Mouse (Mus musculus): Measurements from ENCODE around the gene Cidec.
A peak's percentile ranks its signal among the peaks of the same experiment; 100 is the strongest.

Cidec gene

GRCm38 (mm10) chr6:113410001-113410400, 25.6 kb downstream of the Cidec start:
- no peak for DNase-seq (ENCODE audit: low read depth, low spot score)

GRCm38 (mm10) chr6:113406683-113407082, 28.9 kb downstream of the Cidec start:
- DNase-seq (ENCODE audit: low read depth, low spot score) = no peak

- peak; percentile 81 for DNase-seq (ENCODE audit: low read depth, low spot score)
Observed at GRCm38 (mm10) chr6:113405483-113405882, 30.1 kb downstream of the Cidec start.

- peak; percentile 35 for DNase-seq (ENCODE audit: low read depth, low spot score)
Observed at GRCm38 (mm10) chr6:113404649-113405448, 30.7 kb downstream of the Cidec start.

- DNase-seq (ENCODE audit: low read depth, low spot score) = peak; percentile 81
Observed at GRCm38 (mm10) chr6:113402094-113402493, 33.5 kb downstream of the Cidec start.

- no peak for DNase-seq (ENCODE audit: low read depth, low spot score)
Observed at GRCm38 (mm10) chr6:113396270-113397030, 39.1 kb downstream of the Cidec start.

GRCm38 (mm10) chr6:113395501-113395900, 40.1 kb downstream of the Cidec start:
- no peak for DNase-seq (ENCODE audit: low read depth, low spot score)

- no peak for DNase-seq (ENCODE audit: low read depth, low spot score)
Observed at GRCm38 (mm10) chr6:113394811-113395210, 40.7 kb downstream of the Cidec start.

- DNase-seq (ENCODE audit: low read depth, low spot score) = no peak
Observed at GRCm38 (mm10) chr6:113393951-113394350, 41.6 kb downstream of the Cidec start.

GRCm38 (mm10) chr6:113392387-113393071, 43.0 kb downstream of the Cidec start:
- DNase-seq (ENCODE audit: low read depth, low spot score) = peak; percentile 60

GRCm38 (mm10) chr6:113392015-113392386, 43.6 kb downstream of the Cidec start:
- no peak for DNase-seq (ENCODE audit: low read depth, low spot score)

- DNase-seq (ENCODE audit: low read depth, low spot score) = no peak
Observed at GRCm38 (mm10) chr6:113390715-113391114, 44.8 kb downstream of the Cidec start.

- DNase-seq (ENCODE audit: low read depth, low spot score) = no peak
Observed at GRCm38 (mm10) chr6:113388960-113389359, 46.6 kb downstream of the Cidec start, which contains the start of gene Ttll3. Ttll3 (plus strand) TSS chr6:113389260.

- no peak for DNase-seq (ENCODE audit: low read depth, low spot score)
Observed at GRCm38 (mm10) chr6:113386025-113386424, 49.5 kb downstream of the Cidec start.

- DNase-seq (ENCODE audit: low read depth, low spot score) = no peak
Observed at GRCm38 (mm10) chr6:113385160-113385714, 50.3 kb downstream of the Cidec start.

GRCm38 (mm10) chr6:113384351-113384927, 51.1 kb downstream of the Cidec start:
- DNase-seq (ENCODE audit: low read depth, low spot score) = peak; percentile 67

- no peak for DNase-seq (ENCODE audit: low read depth, low spot score)
Observed at GRCm38 (mm10) chr6:113380480-113380879, 55.1 kb downstream of the Cidec start.

- DNase-seq (ENCODE audit: low read depth, low spot score) = peak; percentile 26
Observed at GRCm38 (mm10) chr6:113379246-113379645, 56.3 kb downstream of the Cidec start.

GRCm38 (mm10) chr6:113377496-113378385, 57.8 kb downstream of the Cidec start, which contains the start of the genes Tada3 and Arpc4:
Tada3 (minus strand) TSS chr6:113377883.
Arpc4 (plus strand) TSS chr6:113378115.
- DNase-seq (ENCODE audit: low read depth, low spot score) = peak; percentile 98

GRCm38 (mm10) chr6:113377172-113377495, 58.4 kb downstream of the Cidec start:
- no peak for DNase-seq (ENCODE audit: low read depth, low spot score)

Measured in brain, adult 2 months (tissue).